Mouse (Mus musculus) forelimb bud, embryonic 11.5 days (tissue): ENCODE results near the gene Rapgef5.

ENCODE experiments used
- DNase-seq: peaks from one replicate; pipeline ENCODE4 v3.0.0-alpha.2; 2012; ENCODE audit warnings: low read depth, low spot score

The Rapgef5 gene

DNA sequence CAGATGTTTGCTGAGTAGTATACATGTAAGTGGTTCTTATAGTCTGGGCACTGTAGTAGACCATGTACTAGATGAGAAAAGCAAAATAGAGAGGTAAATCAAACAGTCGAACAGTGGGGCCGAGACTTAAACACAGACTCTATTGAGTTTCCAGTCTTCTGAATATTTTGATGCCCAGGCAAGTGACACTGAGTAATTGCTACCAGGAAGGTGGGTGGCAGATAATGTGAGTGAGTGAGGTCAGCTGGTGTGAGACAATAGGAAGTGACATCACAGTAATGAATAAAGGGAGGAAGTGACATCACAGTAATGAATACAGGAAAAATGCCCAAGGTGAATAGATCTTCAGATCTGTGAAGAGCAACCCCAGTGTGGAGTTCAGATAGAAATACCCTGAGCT is at the start of gene Rapgef5:
TSS of gene Rapgef5 (plus strand) at position 301 of the 400 bp plus-strand sequence.
- DNase-seq: no peak

DNA sequence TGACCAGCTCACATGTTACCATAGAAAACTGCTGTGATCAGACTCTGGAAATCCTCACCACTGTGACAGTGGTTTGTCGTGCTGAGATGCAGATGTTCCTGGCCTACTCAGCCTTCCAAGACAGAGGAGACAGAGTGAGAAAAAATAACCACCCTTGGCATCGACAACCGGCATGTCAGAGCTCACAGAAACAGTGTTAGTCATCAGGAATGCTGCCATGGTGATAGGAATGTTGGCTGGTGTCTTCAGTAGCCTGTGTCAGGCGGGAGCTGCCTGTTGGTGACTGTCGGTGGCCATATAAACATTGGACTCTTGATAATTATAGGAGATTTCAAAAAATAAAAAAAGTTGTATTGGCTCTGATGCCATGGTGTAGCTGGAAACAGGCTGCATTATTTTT is 48.0 kb upstream of the Rapgef5 start:
- DNase-seq: no peak

DNA sequence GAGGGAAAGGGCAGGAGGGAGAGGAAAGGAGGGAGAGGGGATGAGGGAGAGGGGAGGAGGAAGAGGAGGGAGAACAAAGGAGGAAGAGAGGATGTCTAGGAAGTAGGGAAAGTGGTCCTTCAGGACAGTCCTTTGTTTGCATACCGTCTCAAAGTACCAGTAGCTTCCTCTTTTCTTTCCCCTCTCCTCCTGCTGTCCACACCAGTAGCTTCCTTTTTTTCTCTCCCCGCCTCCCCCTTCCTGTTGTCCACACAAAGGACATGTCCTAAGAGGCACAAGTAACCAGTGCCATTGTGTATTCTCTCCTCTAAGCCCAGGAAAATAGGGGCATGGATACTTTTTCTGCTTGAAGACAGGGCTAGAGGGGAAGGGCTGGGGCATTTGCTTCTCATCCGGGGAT is 37.3 kb upstream of the Rapgef5 start:
- no peak for DNase-seq

GRCm38 (mm10) chr12:117479680-117480079 is 36.6 kb upstream of the Rapgef5 start:
- no peak for DNase-seq

DNA sequence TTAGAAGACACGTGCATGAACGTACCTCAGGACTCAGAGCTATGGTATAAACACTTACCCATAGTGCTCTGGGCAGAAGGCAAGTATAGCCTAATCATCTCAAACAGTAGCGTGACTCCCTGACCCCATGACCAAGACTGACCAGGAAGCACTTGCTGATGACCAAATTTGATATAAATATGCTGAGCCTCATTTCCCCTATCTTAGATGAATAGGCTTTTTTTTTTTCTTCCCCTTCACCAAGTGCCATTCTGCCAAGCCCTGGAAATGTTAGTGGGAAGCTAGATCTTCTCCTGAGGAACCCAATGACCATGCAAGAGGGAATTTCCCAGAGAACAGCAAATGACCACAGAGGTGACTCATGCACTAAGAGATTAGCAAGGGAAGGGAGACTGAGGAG is 35.3 kb upstream of the Rapgef5 start:
- no peak for DNase-seq

DNA sequence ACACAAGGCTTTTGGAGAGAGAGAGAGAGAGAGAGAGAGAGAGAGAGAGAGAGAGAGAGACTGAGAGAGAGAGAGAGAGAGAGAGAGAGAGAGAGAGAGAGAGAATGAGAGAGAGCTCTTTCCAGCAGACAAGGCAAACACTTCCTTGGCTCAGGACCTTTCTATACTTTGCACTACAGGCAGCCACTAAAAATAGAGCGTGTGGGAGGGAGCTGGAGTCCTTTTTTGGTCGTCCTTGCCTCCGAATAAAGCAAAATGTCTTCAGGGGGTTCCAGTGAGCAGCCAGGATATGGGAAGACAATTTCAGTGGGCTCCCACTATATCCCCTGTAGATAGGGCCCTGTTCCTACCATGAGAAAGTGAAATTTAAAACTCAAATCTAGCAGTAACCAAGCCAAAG is 33.6 kb upstream of the Rapgef5 start:
- no peak for DNase-seq

DNA sequence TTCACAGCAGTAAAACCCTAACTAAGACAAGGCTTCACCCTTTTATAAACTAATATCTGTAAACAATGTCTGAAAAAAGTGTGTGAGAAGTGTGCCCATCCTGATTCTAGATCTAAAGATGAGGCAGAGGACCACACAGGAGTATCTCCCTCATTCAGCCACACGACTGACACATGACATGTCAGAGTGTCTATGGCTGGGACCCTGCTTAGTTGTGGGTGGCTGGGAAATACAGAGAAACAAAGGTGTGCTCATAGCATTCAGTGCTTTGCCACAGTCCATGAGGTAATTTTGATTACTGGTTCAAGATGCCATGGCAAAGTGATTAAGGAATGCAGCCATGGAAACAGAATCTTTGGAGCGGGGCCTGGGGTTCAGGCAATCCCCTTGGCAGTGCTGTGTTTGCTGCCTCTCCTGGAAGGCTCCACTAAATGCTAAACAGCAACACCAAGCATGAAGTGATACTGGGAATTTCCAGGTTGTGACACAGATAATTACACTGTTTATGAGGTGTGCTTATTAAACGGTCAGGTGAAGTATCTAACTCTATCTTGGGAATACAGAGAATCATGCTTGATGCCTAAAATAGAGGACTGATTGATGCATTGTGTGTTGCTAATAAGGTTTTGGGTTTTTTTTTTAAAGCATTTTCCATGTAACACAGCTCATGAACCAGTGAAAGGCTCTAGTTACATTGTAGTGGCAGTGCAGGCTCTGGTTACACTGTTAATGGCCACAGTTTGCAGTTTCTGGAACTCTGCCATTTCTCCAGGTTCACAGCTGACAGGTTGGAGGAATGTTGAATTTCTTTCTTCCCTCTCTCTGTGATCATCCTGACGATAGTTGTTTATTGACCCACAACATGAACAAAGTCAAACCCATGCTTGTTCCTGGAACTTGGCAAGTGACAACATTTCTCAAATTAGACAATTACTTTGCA is 29.9 kb upstream of the Rapgef5 start:
- peak; percentile 47 for DNase-seq

- peak; percentile 4 for DNase-seq
Measured at GRCm38 (mm10) chr12:117496501-117497176, 19.6 kb upstream of the Rapgef5 start.

DNA sequence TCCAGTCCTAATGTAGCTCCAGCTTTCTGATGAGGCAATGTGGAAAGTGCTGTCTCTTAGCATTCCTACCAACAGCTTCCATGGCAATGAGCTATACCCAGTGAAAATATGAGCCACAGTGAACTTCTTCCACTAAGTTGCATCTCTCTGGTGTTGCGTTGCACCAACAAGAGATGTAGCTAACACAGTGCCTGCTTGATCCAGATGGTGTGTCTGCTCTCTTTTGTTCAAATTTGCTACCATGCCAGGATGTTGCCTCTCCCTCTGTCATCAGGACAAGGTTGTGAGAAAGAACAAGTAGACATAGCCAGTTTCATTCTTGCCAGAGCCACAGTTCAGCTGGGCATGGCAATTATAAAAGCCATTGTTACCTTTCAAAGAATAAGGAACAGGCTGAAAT is 18.9 kb upstream of the Rapgef5 start:
- no peak for DNase-seq

DNA sequence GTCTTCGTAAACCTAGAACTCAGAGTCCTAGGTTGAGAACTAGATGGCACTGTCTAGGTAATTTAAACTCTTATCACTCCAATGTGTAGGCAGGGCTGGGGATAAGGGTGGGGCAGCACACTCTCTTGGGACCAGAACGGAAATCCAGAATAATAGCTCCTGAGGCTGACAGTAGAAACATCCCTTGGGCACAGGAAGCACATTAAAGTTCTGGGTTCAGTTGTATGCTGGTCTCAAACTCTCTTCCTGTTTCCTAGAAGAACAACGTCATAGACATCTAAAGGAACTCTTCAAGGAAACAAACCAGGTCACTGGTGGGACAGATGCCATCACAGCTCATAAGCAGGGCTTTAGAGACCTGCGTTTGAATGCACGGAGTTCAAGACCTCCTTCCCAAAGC is 17.0 kb upstream of the Rapgef5 start:
- no peak for DNase-seq

DNA sequence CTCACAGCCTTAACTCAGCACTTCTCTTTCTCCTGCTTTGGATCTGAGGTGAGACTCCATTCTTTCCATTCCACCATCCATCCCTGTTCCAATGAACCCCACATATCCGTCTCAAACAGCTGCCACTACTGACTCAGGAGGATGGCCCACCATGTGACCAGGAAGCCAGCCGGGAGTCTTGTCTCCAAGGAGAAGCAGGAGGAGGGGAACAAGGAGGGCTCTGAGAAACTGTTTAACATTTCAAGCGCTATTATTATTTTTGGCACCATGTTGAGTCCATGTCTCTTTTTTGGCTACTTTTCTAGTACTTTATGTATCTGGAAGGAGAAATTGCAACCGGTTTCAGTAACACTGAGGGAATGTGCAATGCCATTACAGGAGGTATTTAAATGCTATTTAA is 15.1 kb upstream of the Rapgef5 start:
- no peak for DNase-seq

DNA sequence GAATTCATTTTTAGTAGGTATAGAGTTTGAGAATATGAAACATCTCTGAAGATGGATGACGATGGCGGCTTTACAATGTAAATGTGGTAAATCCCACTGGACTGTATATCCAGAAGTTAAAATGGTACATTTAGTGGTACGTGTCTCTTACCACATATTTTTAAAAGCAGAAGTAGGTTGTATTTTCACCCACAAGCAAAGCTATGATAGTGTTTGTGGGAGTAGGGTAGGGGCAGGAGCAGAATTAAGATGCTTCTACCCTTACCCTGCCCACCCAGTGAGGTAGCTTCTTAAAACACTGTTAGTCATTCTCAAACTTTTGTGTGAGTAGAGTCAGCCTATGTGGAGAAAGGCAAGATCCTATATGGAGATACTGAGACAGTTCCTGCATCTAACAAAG is 13.4 kb upstream of the Rapgef5 start:
- DNase-seq: no peak

DNA sequence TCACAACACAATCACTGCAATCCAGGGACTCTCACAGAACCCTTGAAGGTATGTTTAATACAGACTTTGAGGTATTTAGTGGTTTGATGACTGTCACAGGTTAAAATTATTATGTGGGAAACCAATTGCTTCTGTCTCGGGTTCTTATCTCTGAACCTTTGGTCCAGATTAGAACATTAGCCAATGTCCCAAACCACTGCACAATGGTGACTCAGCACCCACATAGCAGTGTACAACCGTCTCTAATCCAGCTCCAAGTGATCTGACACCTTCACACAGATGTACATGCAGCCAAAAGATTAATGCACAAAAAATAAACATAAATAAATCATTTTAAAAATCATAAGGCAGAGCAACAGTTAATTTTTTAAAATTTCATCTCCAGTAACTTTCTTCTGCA is 11.1 kb upstream of the Rapgef5 start:
- no peak for DNase-seq

GRCm38 (mm10) chr12:117507772-117508171 is 8.5 kb upstream of the Rapgef5 start:
- DNase-seq: no peak

DNA sequence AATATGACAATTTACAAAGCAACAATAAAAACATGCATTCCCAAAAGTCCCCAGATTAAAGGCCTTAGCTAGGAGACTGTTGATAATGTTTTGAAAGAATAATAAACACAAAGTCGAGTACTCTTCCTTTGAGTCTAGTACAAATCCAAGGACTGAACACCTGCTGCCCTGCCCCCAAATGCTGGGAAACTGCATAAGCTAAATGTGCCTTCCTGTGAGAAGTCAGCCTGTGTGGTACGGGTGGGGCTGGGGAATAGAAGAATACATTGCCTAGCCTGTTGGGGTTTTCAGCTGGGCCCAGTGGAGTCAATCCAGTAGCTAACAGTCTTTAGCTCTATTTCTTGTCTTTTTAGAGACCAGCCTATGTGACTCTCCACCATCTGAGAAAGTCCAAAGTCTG is 6.4 kb upstream of the Rapgef5 start:
- no peak for DNase-seq

DNA sequence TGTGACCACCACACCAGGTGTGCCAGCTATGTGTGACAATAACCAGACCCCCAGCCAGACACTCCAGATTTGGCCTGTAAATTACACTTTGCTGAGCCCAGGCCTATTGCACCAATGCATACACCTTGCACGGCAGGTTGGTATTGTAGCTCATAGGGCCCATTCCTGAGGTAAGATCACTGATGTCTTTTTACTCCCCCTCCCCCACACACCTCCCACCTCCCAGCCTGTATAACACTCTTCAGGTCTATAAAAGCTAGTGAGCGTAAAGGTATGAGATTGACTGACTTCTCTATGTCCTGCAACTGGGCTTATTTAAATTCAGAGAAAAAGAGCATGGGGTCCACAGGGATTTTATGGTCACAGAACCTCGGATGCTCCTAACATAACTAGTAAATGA is 3.8 kb upstream of the Rapgef5 start:
- no peak for DNase-seq

DNA sequence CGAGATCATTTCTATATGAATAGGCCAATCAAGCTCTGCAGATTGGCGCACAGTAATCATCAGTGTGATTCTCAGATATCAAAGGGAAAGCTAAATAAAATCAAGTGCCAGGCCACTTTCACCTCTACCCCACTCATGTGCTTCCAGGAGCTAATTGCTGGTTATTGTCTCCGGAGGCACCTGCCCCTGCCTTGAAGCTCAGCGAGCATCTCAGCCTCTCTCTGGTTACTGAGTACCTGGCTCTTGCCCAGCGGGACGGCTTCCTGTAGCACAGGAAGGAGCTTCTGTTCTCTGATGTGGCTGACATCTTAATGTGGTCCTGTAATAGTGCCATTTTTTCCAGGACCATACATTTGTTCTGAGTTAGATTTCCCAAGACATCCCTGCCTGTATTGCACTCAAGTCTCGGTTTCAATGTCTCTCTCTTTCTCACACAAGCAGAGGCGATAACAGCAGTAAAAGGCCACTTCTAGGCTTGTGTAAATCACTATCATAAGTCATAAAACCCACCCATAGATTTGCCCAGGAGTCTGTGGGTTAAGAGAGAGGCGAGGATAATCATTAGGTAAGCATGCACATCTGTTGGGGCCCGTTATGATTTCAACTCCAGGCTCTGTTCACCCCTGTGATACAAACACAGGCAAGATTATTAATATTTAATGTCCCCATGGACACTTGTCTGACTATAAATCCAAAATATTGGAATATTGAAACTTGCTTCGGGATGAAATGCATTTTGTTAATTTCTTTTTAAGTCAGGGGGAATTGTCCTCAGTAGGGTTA is 2.9 kb upstream of the Rapgef5 start:
- DNase-seq: no peak

GRCm38 (mm10) chr12:117517275-117517936 is 1.1 kb downstream of the Rapgef5 start:
- DNase-seq: no peak

GRCm38 (mm10) chr12:117524311-117525013 is 8.2 kb downstream of the Rapgef5 start:
- no peak for DNase-seq

- DNase-seq: no peak
Measured at GRCm38 (mm10) chr12:117527889-117528288, 11.6 kb downstream of the Rapgef5 start.
